Mouse (Mus musculus) spleen, adult 2 months (tissue): ENCODE results near the gene Gstk1. TPM values are rescaled to one million over a fixed set of nuclear protein-coding genes. Genes with fewer than 3 reads are reported as not detected.

ENCODE experiments used
- DNase-seq, 2 experiments: peaks; one replicate each; pipeline versions ENCODE4 v3.0.0 to v3.0.0-alpha.2; 2012 to 2021; ENCODE audit warnings: low spot score in 2 of 2, low read depth in 1 of 2
- H3K27ac ChIP-seq: fragments of 200-500 bp; 2 replicates; pipeline ENCODE4 v1.5.1; 2012; ENCODE audit warnings: low read length, inconsistent platforms; ENCODE audit not compliant: insufficient read depth
- H3K27me3 ChIP-seq: fragments of 200-500 bp; 2 replicates; pipeline ENCODE4 v1.6.1; 2012; ENCODE audit warnings: mild to moderate bottlenecking, moderate library complexity, low read length, inconsistent platforms; ENCODE audit not compliant: control insufficient read depth, insufficient read depth
- H3K36me3 ChIP-seq: fragments of 200-500 bp; 2 replicates; pipeline ENCODE4 v1.6.1; 2012; ENCODE audit warnings: mild to moderate bottlenecking, low read length, inconsistent platforms; ENCODE audit not compliant: control insufficient read depth, insufficient read depth
- H3K4me1 ChIP-seq: fragments of 200-500 bp; 2 replicates; pipeline ENCODE4 v1.6.1; 2011; ENCODE audit warnings: inconsistent platforms; ENCODE audit not compliant: control insufficient read depth, insufficient read depth, insufficient read length
- H3K4me3 ChIP-seq: fragments of 200-500 bp; 2 replicates; pipeline ENCODE4 v1.5.1; 2011; ENCODE audit warnings: mild to moderate bottlenecking, inconsistent platforms; ENCODE audit not compliant: insufficient read depth, insufficient read length; ENCODE audit errors: extremely low read depth
- CTCF ChIP-seq: fragments of 200-500 bp; IDR thresholded peaks from 2 replicates; pipeline ENCODE4 v1.5.1; 2011; ENCODE audit warnings: mild to moderate bottlenecking, inconsistent platforms; ENCODE audit not compliant: insufficient read depth, insufficient read length, insufficient replicate concordance; ENCODE audit errors: extremely low read depth
- POLR2A ChIP-seq: fragments of 200-500 bp; IDR thresholded peaks from 2 replicates; pipeline ENCODE4 v1.6.1; 2011; ENCODE audit warnings: low read depth, low read length, inconsistent platforms
- WGBS: fragments of 180-500 bp; shearing (Covaris S2); methylation state at CpG from one replicate; pipeline ENCODE4 v1.1.7; 2018; 5-methylcytosine and 5-hydroxymethylcytosine counted together
- polyA plus RNA-seq: library from polyadenylated mRNA; depleted of rRNA; stranded (reverse); fragments of >200 nt; gene quantifications from 2 replicates; pipeline ENCODE4 v1.2.3, GENCODE M21; 2012

Gstk1 gene
- polyA plus RNA-seq, 1 experiment = 4.1 TPM

DNA sequence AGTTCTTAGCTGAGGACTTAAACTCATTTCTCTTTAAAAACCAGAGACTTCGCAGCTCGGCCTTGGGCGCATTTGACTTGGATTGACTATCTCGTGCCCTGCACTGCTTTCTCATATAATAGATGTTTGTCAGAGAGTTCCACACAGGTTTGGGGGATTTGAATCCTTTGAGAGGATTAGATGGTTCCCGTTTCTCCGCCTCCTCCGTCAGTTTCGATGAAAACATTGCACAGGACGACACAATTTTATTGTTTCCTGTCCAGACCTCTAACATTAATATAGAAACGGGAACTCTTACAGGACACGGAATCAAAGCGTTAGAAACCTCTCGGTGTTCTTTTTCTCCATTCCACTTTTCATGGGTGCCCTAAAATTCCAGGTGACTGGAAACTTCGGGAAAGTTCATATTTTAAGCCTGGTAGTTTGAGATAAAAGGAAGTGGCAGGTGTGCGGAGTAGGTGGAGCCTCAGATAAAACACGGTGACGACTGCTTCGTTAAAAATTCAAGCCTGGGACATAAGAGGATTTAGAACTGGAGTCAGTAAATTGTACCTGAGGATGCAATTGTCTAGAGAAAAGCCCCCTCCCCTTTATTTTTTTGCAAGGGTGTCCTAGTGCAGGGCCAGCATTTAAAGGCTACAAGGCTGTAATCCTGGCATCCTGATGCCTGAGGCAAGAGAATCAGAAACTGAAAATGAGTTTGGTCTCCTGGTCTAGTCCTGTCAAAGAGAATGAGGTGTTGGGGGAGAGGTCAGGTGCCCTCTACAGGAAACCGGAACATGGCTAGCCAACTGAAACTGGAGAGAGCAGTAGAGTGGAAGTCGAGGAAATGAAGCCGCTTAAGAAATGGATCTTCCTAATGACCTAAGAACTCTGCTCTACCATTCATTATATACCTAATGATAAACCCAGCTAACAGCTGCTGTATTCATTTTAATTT, 19.9 kb downstream of the Gstk1 start:
- Histone ChIP-seq H3K36me3 (peaks cover 19% of the 10 kb centered on the region), H3K4me1 (no peaks in the 10 kb centered on the region), H3K27me3 (no peaks in the 10 kb centered on the region), H3K27ac (peak overlapping the region; percentile 87), H3K4me3 (peak overlapping the region; percentile 93)
- WGBS = under 1% methylated on average over 21 of the region's 21 CpGs
- no peak for TF ChIP-seq POLR2A
- no peak for TF ChIP-seq CTCF
- DNase-seq = peak; percentile 16 to 42

DNA sequence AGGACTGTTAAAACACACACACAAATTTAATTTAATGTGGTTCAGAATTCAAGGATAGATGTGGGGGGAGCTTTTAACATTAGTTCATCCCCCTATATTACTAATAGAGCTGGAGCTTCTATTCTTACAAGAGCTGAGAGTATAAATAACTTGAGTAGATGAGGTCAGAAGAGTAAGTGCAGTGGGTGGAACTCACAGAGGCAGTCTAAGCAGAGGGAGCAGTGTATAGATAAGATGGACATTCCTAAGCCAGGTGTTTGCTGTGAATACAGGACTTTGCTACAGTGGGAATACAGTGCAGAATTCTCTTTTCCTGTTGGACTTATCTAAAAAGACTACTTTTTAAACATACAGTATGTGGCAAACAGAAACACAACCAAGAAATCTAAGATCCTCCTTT, 25.1 kb downstream of the Gstk1 start:
- no peaks in the 10 kb centered on the region for H3K27me3 ChIP-seq
- no peak for DNase-seq
- TF ChIP-seq POLR2A (no peak), CTCF (no peak)
- H3K4me3 ChIP-seq = no peak overlapping the region
- peaks cover 45% of the 10 kb centered on the region for H3K36me3 ChIP-seq
- H3K27ac ChIP-seq = no peak overlapping the region
- H3K4me1 ChIP-seq = no peaks in the 10 kb centered on the region

DNA sequence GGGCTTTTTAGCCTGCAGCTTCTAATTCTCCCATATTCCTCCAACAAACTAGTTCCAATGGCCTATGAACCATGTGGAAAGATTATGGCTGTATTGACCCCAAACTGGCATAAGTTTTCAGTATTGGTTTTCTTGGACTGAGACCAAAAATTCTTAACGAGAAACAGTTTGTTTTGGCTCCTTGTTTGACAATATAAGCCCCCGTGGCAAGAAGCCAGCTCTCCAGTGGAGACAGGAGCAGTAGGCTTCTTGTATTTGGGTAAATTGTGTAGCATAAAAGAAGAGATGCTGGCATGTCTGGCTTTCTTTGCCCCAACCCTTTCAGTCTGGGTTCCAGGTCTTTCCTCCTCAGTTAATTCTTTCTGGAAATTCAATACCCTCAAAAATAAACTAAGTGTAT, 30.4 kb downstream of the Gstk1 start:
- no peak for TF ChIP-seq CTCF
- TF ChIP-seq POLR2A = no peak
- Histone ChIP-seq H3K36me3 (peaks cover 60% of the 10 kb centered on the region), H3K4me1 (no peaks in the 10 kb centered on the region), H3K4me3 (no peak overlapping the region), H3K27me3 (no peaks in the 10 kb centered on the region), H3K27ac (no peak overlapping the region)
- no peak for DNase-seq
- 82% methylated on average over 2 of the region's 2 CpGs for WGBS

DNA sequence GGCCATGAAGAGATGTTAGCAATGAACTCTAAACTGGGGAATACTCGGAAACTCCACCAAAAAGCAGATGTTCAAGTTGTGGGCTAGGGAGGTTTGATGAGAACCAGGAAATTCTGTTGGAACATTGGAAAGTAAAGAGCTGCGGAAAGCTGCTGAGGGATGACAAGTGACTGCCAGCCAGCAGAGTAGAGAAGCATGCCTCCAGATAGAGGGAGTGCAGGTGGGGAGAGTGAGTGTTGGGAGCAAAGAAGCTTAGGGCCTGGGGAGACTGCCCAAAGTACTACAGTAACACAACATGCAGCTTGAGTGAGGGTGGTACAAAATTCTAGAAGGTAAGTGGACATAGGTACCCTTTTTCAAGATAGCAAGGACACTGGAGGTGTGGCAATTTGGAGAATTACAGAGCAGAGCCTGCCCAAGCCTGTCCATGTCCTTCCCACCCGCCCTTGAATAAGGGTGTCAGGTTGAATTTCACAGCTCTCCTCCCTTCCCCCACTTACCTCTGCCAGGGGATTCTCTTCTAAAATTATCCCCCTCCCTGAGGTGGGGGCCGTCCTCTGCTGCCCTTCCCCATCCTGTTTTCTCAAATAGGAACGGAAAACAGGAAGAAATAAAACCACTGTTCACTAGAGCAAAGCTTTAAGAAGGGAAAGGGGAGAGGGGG, 37.3 kb downstream of the Gstk1 start:
- Histone ChIP-seq H3K4me3 (no peak overlapping the region), H3K36me3 (peaks cover 32% of the 10 kb centered on the region), H3K27ac (no peak overlapping the region), H3K4me1 (no peaks in the 10 kb centered on the region; the same call in 1 of the 2 replicates), H3K27me3 (no peaks in the 10 kb centered on the region)
- WGBS = 61% methylated on average over 5 of the region's 5 CpGs
- no peak for TF ChIP-seq POLR2A
- TF ChIP-seq CTCF = no peak
- no peak for DNase-seq

DNA sequence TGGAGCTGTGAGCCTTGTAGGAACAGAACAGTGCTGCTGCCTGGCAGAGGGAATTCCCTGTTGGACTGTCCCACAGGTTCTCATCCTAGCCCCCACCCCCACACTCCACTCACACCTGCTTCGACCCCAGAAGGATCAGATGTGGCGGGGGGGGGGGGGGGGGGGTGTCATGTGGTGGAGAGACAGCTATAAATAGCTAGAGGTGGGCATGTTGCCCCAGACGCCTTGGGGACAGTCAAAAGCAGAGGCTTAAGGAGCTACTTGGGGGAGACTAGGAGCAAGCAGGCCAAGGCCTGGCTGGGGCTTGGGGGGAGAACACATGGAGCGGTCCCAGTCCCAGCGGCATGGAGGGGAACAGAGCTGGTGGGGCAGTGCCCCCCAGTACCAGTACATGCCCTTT, 40.7 kb downstream of the Gstk1 start, which contains the start of gene Clcn1:
Gene Clcn1, plus strand, starts transcription at position 238 of the 400 bp plus-strand sequence.
- WGBS = 67% methylated on average over 5 of the region's 5 CpGs
- no peak for DNase-seq
- H3K4me3 ChIP-seq = no peak within 1 kb of the TSS

DNA sequence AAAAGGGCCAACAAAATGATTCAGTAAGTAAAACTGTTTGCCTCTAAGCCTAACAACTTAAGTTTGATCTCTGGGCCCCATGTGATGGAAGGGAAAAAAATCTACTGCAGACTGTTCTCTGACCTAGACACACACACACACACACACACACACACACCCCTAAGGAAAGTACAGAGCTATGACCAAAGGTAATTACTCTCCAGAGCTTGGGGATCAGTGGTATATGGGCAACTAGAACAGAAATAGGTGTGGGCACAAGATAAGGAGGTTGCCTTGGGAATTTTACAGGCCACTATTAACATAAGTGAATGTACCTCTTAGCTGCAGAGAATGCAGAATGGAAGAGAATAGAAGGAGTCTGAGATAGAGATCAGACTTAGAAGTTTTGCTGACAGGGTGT, 41.8 kb downstream of the Gstk1 start:
- no peak for TF ChIP-seq POLR2A
- no peak for TF ChIP-seq CTCF
- Histone ChIP-seq H3K27ac (no peak overlapping the region), H3K4me3 (no peak overlapping the region), H3K36me3 (peaks cover 6% of the 10 kb centered on the region), H3K4me1 (no peaks in the 10 kb centered on the region; the same call in 1 of the 2 replicates), H3K27me3 (no peaks in the 10 kb centered on the region)
- DNase-seq = no peak

More for the DNA sequence above, 40.7 kb downstream of the Gstk1 start, which contains the start of gene Clcn1:
- Histone ChIP-seq H3K36me3 (peaks cover 12% of the 10 kb centered on the region), H3K4me1 (no peaks in the 10 kb centered on the region; the same call in 1 of the 2 replicates), H3K27ac (no peak within 1 kb of the TSS), H3K27me3 (no peaks in the 10 kb centered on the region)
- TF ChIP-seq POLR2A (no peak), CTCF (no peak)
